Mouse (Mus musculus): ENCODE measurements around the gene Ubd. TPM values are rescaled to one million over a fixed set of nuclear protein-coding genes. Genes with fewer than 3 reads are reported as not detected.
"Not testable (repeated sequence)": the region's sequence is repeated elsewhere in the genome, so short reads cannot be mapped to it uniquely, and the experiment has no call there.

Ubd gene
- total RNA-seq (2021) = under 1 TPM; 0.78 to 0.88 TPM
- long read RNA-seq, experiment 1, partial matches to known transcripts = 2 of 3 reads
- long read RNA-seq, experiment 1, other reads (novel, unspliced or antisense) = 0 of 3 reads
- long read RNA-seq, experiment 2 = 0 reads

- no peak for DNase-seq
Observed at GRCm38 (mm10) chr17:37193656-37194055, at the start of gene Ubd. TSS of gene Ubd (plus strand) at chr17:37193892.

- no peak for DNase-seq
Observed at GRCm38 (mm10) chr17:37161394-37161793, 32.3 kb upstream of the Ubd start, which contains the start of gene Olfr93. TSS of gene Olfr93 (minus strand) at chr17:37161494.

- DNase-seq = no peak
Observed at GRCm38 (mm10) chr17:37185474-37185873, 8.2 kb upstream of the Ubd start.

GRCm38 (mm10) chr17:37190711-37191110 is 3.0 kb upstream of the Ubd start:
- peak; percentile 59 for DNase-seq

- no peak for DNase-seq
Observed at GRCm38 (mm10) chr17:37193032-37193431, 660 bp upstream of the Ubd start.

- peak; percentile 6 for DNase-seq
Observed at GRCm38 (mm10) chr17:37194782-37195181, 1.1 kb downstream of the Ubd start.

- DNase-seq = peak; percentile 40
Observed at GRCm38 (mm10) chr17:37196845-37197724, 3.4 kb downstream of the Ubd start.

GRCm38 (mm10) chr17:37200894-37201293 is 7.2 kb downstream of the Ubd start, which contains the start of gene Olfr94:
TSS of gene Olfr94 (minus strand) at chr17:37200994.
- DNase-seq = no peak

- DNase-seq = peak; percentile 82
Observed at GRCm38 (mm10) chr17:37203206-37203916, 9.7 kb downstream of the Ubd start.

GRCm38 (mm10) chr17:37203917-37204236 is 10.2 kb downstream of the Ubd start:
- no peak for DNase-seq

GRCm38 (mm10) chr17:37210884-37211768 is 17.4 kb downstream of the Ubd start:
- DNase-seq = no peak

GRCm38 (mm10) chr17:37213018-37213417 is 19.3 kb downstream of the Ubd start, which contains the start of gene Olfr95:
TSS of gene Olfr95 (minus strand) at chr17:37213118.
- DNase-seq = no peak

GRCm38 (mm10) chr17:37218486-37218885 is 24.8 kb downstream of the Ubd start:
- peak; percentile 24 for DNase-seq

GRCm38 (mm10) chr17:37219846-37220245 is 26.2 kb downstream of the Ubd start, which contains the start of gene Olfr96:
TSS of gene Olfr96 (plus strand) at chr17:37220146.
- DNase-seq = no peak

- no peak for DNase-seq
Observed at GRCm38 (mm10) chr17:37221879-37222278, 28.2 kb downstream of the Ubd start.

- DNase-seq = not testable (repeated sequence)
Observed at GRCm38 (mm10) chr17:37237230-37237629, 43.5 kb downstream of the Ubd start, which contains the start of gene Olfr97. TSS of gene Olfr97 (minus strand) at chr17:37237330.

GRCm38 (mm10) chr17:37242198-37242597 is 48.5 kb downstream of the Ubd start:
- no peak for DNase-seq

Measured in adrenal gland, postnatal 10 days (tissue).